Mouse (Mus musculus): ENCODE data around the gene Krt80. TPM values are rescaled to one million over a fixed set of nuclear protein-coding genes. Genes with fewer than 3 reads are reported as not detected.

Gene Krt80
- polyA plus RNA-seq, 1 experiment from 2014 or later: 0.08 TPM

MicroRNAs encoded within 50 kb of the gene (microRNA counts, 519-probe panel; counts per million panel counts)
- microRNA mmu-miR-1941-3p (not detected), microRNA mmu-miR-1941-5p (not detected)

Small RNA genes within 50 kb of the gene (microRNA-seq; reads per million reads assigned to microRNA genes)
- not detected for gene Mir1941

Other genes with a start within 250 kb of the Krt80 start
- gene Acvrl1, start 241.6 kb downstream of the Krt80 start, polyA plus RNA-seq (2014; fragmentation: Nextera tagmentation; extraction: Ambion mirVana): 3.2 and 5.2 TPM in 2 replicates
- gene Acvr1b, start 196.1 kb downstream of the Krt80 start, polyA plus RNA-seq (2014; fragmentation: Nextera tagmentation; extraction: Ambion mirVana): 27.6 and 28.0 TPM in 2 replicates
- 1.0 and 2.4 TPM in 2 replicates for gene Grasp, start 146.0 kb downstream of the Krt80 start, polyA plus RNA-seq (2014; fragmentation: Nextera tagmentation; extraction: Ambion mirVana)
- 4.8 and 5.3 TPM in 2 replicates for gene Nr4a1, start 115.9 kb downstream of the Krt80 start, polyA plus RNA-seq (2014; fragmentation: Nextera tagmentation; extraction: Ambion mirVana)
- gene Atg101, start 85.9 kb downstream of the Krt80 start, polyA plus RNA-seq (2014; fragmentation: Nextera tagmentation; extraction: Ambion mirVana): 69.4 and 75.7 TPM in 2 replicates
- gene 6030408B16Rik, start 77.0 kb downstream of the Krt80 start, polyA plus RNA-seq (2014; fragmentation: Nextera tagmentation; extraction: Ambion mirVana): 0.22 and 0.64 TPM in 2 replicates
- 0.10 and 0.33 TPM in 2 replicates for gene Krt7, start 40.9 kb upstream of the Krt80 start, polyA plus RNA-seq (2014; fragmentation: Nextera tagmentation; extraction: Ambion mirVana)
- 0.19 and 0.40 TPM in 2 replicates for gene Krt87, start 68.6 kb upstream of the Krt80 start, polyA plus RNA-seq (2014; fragmentation: Nextera tagmentation; extraction: Ambion mirVana)
- gene Krt88, start 77.6 kb upstream of the Krt80 start, polyA plus RNA-seq (2014; fragmentation: Nextera tagmentation; extraction: Ambion mirVana): not detected in 2 replicates
- 0.17 TPM in 1 of 2 replicates, not detected in the other for gene Krt81, start 93.6 kb upstream of the Krt80 start, polyA plus RNA-seq (2014; fragmentation: Nextera tagmentation; extraction: Ambion mirVana)
- gene Krt86, start 103.3 kb upstream of the Krt80 start, polyA plus RNA-seq (2014; fragmentation: Nextera tagmentation; extraction: Ambion mirVana): not detected in 2 replicates
- not detected in 2 replicates for gene Krt83, start 121.3 kb upstream of the Krt80 start, polyA plus RNA-seq (2014; fragmentation: Nextera tagmentation; extraction: Ambion mirVana)
- 0.29 TPM in 1 of 2 replicates, not detected in the other for gene Gm49425, start 147.1 kb upstream of the Krt80 start, polyA plus RNA-seq (2014; fragmentation: Nextera tagmentation; extraction: Ambion mirVana)
- 0.11 TPM in 1 of 2 replicates, not detected in the other for gene Krt84, start 162.7 kb upstream of the Krt80 start, polyA plus RNA-seq (2014; fragmentation: Nextera tagmentation; extraction: Ambion mirVana)
- gene Krt82, start 180.5 kb upstream of the Krt80 start, polyA plus RNA-seq (2014; fragmentation: Nextera tagmentation; extraction: Ambion mirVana): not detected in 2 replicates
- gene Krt90, start 192.8 kb upstream of the Krt80 start, polyA plus RNA-seq (2014; fragmentation: Nextera tagmentation; extraction: Ambion mirVana): 0.13 TPM in 2 replicates
- gene Krt75, start 203.7 kb upstream of the Krt80 start, polyA plus RNA-seq (2014; fragmentation: Nextera tagmentation; extraction: Ambion mirVana): 0.08 TPM in 1 of 2 replicates, not detected in the other

Measured in neural tube, embryonic 14.5 days (tissue).